Mouse (Mus musculus) neutrophil, adult 5-6 weeks (primary cell): ENCODE results near the gene Ddb2. TPM values are rescaled to one million over a fixed set of nuclear protein-coding genes. Genes with fewer than 3 reads are reported as not detected.
A peak's percentile ranks its signal among the peaks of the same experiment; 100 is the strongest.

Source experiments
- ATAC-seq: fragments of 151-379, 151-347 bp; 2 replicates; pipeline ENCODE4 v1.8.0; 2017; ENCODE audit warnings: mild to moderate bottlenecking, moderate TSS enrichment; ENCODE audit not compliant: insufficient number of reproducible peaks, poor library complexity, low FRiP score, severe bottlenecking; ENCODE audit errors: extremely low read depth
- total RNA-seq: library from RNA; stranded (forward); fragments of 200-1000 nt; gene quantifications from 2 replicates; pipeline ENCODE4 v1.2.3, GENCODE M21; 2017

The Ddb2 gene
- 42.1 and 44.1 TPM in 2 replicates for total RNA-seq

DNA sequence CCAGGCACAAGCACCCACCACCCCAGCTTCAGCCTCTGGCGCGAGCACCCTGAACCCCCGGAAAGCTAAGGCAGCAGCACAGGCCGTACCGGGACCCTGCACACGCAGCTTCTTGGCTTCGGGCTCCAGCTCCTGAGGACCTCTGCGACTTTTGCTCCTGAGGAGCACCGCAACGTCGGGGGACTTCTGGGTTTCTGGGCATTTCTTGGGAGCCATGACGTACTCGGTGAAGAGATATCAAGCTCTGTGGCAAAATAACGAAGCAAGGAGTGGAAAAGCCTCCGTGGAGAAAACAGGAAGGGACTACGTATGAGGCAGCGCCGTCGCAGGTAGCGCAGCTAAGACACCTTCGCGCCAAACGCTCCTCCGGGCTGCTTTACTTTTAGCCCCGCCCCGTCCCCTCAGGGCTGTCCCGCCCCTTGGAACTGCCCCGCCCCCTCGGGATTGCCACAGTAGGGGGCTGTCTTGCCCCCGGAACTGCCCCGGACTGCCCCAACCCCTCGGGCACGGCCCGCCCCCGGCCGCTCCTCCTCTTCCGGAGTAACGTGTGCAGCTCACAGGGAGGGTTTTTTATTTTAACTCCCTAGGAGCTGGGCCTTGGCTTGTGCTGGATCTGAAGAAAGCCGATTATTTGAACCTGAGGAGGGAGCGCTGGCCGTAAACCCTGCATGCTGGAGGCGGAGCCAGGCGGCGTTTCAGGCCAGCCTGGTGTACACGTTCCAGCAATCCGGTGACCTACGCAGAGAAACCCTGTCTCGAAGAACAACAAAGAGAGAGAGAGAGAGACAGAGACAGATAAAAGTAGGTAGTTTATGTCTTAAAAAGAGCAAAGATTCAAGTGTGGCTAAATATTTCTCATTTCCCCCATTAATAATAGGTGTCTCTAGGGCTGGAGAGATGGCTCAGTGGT lies at the start of gene Ddb2:
Ddb2 (minus strand) TSS at position 382 of the 910 bp plus-strand sequence.
- peak; percentile 95 for ATAC-seq

DNA sequence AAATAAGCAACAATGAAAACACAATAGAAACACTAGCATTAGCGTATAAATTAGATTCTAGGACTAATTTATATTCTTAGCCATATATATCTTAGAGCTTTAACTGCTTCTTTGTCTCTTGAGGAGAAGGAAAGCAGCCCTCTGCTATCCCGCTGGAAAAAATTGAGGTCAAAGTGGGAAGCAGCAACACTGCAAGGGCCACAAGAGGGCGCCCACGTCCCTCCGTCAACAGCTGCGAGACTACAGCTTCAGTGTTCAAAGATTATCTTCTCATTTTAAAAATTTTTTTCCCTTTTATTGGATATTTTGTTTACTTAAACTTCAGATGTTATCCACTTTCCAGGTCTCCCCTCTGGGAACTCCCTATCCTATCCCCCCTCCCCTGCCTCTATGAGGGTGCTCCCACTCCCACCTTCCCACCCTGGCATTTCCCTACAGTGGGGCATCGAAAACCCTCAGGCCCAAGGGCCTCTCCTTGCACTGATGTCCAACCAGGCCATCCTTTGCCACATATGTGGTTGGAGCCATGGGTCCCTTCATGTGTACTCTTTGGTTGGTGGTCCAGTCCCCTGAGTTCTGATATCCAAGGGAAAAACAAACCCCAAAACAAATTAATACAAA lies 49.2 kb upstream of the Ddb2 start:
- ATAC-seq, result 0 out of 2 replicates have a peak, but pooled peaks have one; percentile 26

DNA sequence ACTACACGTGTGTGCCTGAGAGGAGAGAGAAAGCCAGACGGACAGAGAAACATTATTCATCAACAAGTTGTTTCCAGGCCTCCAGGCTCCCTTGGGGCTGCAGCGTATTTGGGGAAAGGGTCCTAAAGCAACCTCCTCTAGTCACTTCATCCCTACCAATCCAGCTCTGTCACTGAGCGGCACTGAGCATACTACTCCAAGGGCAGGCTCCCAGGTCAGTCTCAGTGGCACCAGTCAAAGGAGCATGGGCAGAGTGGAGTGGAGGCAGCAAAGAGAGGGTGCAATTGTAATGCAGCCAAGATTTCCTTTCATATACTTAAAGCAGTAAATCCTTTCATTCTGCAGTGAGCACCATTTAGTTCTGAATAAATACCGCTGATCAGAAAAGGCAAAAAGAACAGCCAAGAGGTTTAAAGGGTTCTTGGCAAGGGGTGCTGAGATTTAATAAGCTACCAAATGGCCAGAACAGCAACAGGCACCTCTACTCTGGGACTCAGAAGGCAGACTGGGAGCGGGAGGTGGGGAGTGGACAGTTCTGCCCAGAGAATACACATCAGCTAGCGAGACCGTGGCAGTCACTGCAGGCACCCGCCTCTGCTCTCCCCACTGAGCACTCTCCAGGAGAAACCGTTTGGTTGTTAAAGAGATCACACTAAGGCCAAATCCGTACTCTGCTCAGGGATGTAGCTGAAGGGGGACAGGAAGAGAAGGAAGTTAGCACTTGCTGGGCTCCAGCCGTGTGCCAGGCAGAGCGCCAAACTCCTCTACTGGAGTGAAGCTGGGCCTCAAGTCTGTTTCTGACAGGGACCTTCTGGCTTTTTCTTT lies 47.8 kb upstream of the Ddb2 start:
- ATAC-seq, result no peak

GRCm38 (mm10) chr2:91283972-91284371 lies 47.2 kb upstream of the Ddb2 start:
- ATAC-seq, result no peak

GRCm38 (mm10) chr2:91281366-91281765 lies 44.6 kb upstream of the Ddb2 start:
- ATAC-seq, result no peak

- no peak for ATAC-seq
Observed at GRCm38 (mm10) chr2:91279372-91279755, 42.6 kb upstream of the Ddb2 start.

DNA sequence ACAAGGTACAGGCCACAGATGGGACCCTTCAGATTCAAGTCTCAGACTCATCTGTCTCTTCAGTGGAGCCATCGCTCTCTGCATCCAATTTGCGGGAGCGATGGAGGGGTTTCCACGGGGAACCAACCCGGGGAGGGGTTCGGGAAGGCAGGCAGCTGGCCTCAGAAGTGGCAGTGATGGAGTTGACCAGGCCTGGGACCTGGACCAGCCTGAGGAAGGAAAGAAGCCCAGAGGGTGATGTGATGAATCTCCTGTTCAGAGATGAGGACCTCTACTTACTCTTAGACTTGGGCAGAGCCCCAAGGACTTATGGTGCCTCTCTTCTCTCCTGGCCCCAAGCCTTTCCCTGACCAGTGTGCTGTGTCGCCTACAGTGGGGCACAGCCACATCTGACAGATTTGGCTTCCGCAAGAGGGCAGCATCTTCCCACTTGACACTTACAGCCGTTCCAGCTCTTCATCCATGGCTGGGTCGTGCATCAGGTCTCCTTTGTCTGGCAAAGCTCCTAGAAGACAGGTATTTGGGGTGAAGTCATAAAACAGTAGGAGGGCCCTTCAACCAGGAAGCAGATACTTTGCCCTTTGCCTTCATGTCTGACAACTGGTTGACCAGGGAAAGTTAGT lies 42.1 kb upstream of the Ddb2 start:
- no peak for ATAC-seq

DNA sequence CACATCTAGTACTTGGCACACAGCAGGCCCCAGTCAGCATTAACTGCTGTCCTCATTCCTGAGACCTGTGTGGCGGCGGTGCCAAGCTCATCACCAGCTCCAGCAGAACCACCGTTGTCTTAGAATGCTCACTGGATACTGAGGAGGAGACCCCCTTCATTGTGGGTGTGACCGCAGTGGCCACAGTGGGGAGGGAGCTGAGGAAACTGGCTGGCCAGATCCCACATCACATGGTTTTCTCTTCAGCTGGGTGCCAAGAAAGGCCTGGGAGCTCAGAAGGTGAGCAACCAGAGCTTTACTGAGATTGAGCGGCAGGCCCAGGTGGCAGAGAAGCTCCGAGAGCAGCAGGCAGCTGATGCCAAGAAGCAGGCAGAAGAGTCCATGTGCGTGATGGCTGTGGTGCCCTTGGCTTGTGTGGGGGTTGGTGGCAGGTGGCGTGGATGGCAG lies 32.9 kb upstream of the Ddb2 start:
- ATAC-seq, result no peak

DNA sequence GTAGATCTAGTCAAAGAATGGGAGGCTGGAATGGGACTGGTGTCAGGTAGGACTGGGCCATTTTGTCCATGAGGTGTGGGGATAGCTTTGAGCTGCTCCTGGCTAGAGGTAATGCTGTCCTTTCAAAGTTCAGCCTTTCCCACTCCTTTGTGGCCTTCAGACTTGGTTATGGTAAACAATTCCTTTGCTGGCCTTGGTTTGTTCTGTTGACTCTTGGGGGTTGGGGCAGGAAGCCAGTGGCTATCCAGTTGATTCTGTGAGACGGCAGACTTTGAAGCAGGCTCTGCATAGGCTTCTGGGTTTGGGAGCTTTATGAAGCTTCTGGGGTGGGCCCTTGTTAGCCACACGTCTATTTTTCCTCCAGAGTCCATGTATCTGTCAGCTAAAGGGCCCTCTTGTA lies 31.9 kb upstream of the Ddb2 start:
- ATAC-seq, result no peak

DNA sequence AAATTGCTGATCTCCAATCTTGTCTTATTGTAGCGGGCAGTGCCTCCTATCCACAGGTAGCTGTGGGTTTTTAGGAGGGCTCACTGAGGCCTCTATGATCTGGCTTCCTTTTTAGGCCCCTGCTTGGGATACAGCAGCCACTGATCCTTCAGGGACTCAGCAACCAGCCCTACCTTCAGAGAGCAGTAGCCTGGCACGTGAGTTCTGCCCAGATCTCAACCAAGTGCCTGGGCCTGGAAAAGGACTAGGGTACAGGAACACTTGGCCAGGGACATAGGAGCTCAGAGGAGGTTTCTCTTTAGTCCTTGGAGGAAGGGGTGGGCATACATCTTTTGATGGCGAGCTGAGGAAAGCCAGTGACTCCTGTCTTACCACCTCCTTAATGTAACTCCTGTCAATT lies 31.3 kb upstream of the Ddb2 start:
- ATAC-seq, result no peak

- peak; percentile 94 for ATAC-seq
Observed at GRCm38 (mm10) chr2:91264711-91265681, 28.2 kb upstream of the Ddb2 start, which contains the start of gene Arfgap2. Gene Arfgap2, plus strand, starts transcription at chr2:91264974.

DNA sequence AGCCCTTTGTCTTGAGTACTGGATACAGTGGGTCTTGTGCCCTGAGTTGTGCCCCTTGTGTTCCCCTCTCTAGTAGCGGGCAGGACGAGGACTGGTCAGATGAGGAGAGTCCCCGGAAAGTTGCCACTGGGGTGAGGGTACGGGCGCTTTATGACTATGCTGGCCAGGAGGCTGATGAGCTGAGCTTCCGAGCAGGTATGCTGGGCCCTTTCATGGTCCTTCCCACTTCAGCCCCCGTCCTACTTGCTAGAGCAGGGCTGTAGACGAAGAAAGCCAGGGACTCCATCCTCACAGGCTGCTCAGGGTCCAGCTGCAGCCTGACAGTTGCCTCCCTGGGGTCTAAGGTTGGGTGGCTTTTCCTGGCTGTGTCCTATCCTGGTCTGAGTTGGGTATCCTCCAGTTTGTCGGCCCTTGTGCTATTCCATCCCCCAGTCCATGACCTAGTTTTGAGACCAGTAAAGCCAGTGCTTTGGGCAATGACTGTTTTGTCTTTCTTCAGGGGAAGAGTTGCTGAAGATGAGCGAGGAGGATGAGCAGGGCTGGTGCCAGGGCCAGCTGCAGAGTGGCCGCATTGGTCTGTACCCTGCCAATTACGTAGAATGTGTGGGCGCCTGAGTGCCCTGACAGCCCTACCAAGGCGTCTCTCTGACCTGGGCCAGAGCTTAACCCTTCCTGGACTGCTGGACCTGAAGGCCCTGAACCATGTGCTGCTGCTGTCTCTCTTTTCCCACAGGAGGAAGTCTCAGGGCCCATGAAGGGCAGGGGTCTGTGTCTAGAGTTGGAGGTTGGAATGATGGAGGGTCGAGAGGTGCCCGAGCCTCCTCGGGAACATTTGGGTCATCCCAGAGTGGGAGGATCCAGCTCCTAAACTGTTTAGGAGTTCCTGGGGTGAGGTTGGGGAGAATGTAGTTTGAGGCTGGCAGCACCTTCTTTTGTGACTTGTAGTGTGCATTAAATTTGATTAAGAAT lies 27.2 kb upstream of the Ddb2 start:
- no peak for ATAC-seq

DNA sequence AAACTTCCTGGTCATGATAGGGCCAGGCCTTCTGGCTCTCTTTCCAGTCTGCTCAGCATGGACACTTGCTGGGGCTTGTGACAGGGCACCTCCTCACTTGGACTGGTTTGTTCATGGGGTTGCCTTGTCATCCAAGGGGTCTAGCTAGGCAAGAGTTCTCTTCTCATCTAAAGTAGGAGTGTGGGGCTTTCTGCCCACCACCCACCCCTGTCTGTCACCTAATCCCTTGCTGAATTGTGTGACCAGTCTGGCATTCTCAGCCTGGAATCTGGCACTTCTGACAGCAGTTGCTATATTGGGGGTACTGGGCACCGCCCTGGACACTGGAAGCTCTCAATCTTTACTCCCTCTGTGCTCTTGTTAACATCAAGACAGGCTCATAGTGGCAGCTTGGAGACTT lies 22.7 kb upstream of the Ddb2 start:
- ATAC-seq, result no peak

DNA sequence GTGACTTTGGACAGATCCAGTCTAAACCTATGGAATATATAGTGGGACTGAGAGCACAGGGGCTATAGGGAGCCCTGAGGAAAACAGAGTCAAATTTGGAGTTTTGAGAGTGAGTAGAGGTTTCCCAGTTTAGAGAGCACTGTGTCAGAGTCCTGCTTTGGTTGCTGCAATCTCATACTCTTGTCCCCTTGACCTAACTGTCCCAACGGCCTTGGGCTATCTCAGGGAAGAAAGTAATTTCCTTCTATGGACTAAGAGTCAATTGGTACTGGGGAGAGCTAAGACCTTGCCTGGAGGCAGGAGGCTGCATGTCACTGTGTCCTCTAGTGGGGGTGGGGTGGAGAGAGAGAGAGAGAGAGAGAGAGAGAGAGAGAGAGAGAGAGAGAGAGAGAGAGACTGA lies 22.0 kb upstream of the Ddb2 start:
- no peak for ATAC-seq

DNA sequence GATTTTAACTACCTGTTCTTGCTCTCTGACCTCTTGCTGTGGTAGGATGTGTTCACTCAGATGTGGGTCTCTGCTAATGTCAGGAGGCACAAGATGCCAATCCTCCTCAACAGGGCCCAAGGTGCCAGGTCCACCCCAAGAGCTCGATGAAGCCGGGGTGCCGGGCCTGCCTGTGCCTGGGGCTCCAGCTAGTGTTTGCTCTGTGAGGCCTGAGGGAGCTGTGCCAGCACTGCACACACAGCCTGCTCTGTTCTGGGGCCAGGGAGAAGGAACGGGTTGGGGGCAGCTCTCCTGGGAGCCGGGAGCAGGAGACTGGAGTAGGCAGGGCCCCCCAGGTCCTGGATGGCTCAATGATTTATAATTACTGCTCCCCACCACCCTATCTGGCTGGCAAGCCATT lies 21.3 kb upstream of the Ddb2 start:
- no peak for ATAC-seq

DNA sequence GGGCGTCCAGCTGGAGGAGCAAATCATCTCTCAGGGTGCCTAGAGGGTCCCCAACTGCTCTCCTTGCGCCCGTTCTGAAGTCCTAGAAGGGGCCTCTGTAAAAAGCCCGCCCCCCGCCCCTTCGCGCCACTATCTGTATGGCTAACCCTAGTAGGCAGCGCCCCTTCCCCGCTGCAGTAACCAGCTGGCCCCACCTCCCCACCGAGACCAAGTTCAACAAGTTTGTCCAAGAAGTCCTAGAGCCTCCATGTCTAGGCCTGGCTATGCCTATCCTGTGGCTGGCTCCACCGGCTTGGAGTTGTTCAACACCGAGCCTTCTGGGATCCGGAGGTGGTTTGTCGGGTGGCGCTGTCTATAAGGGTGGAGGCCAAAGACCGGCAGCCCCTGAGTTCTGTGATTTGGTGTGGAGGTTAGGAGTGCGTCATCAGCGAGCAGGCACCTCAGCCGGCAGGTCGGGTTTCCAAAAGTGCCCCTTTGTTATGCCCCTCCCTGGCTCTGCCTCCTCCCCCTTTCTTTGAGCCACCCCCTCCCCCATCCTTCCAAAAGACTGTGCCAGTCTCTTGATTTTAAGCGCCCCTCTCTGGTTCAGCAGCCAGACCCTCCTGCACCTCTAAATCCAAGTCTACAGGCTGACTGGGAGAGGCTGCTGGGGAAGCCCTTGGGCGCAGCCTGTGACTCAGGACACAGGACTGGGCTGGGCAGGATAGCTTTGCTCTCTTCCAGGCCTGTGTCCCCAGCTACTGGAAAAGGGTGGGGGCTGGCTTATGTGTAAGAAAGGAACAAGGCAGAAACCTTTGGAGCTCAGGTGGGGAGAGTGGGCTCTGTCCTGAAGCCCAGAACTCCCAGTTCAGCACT lies 20.6 kb upstream of the Ddb2 start:
- ATAC-seq, result no peak
